Mouse (Mus musculus): Measurements from ENCODE around the gene Zfp276.

The Zfp276 gene

DNA sequence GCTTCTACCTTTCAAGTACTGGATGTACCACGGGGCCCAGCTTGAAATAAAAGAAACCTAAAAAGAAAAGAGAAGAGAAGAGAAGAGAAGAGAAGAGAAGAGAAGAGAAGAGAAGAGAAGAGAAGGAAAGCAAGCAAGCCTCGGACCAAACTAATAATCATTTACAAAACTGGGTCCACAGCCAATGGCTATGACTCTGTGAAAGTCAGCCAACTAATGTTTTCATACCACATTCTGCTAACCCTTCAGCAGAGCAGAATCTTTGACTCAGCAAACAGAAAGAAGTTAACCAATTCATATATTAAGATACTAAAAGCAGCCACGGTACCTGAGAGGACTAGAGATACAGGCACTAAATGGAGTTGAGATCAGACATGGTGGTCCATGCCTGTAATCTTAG lies 38.3 kb downstream of the Zfp276 start:
- DNase-seq: no peak

DNA sequence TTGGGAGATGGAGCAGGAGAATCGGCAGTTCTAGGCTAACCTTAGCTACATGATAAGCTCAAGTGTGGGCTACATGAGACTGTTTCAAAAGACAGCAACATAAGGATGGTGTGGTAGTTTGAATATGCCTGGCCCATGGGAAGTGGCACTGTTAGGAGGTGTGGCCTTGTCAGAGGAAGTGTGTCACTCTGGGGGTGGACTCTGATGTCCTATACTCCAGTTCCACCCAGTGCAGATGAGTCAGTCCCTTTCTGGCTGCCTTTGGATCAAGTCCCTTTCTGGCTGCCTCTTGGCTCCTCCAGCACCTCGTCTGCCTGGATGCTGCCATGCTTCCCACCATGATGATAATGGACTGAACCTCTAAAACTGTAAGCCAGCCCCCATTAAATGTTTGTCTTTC lies 38.8 kb downstream of the Zfp276 start:
- DNase-seq: no peak

GRCm38 (mm10) chr8:123298301-123298700 lies 44.3 kb downstream of the Zfp276 start:
- no peak for DNase-seq

DNA sequence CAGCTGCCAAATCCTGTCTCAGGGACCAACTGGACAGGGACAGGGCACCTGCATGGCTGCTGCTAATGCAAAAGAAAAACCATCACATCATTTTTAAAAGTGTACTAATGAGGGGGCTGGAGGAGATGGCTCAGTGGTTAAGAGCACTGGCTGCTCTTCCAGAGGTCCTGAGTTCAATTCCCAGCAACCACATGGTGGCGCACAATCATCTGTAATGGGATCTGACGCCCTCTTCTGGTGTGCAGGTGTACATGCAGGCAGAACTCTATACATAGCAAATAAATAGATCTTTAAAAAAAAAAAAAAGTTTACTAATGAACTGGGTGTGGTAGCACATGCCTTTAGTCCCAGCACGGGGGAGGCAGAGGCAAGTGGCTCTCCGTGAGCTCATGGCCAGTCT lies 54.7 kb downstream of the Zfp276 start:
- DNase-seq: no peak

- no peak for DNase-seq
Observed at GRCm38 (mm10) chr8:123317781-123318466, 63.9 kb downstream of the Zfp276 start.

DNA sequence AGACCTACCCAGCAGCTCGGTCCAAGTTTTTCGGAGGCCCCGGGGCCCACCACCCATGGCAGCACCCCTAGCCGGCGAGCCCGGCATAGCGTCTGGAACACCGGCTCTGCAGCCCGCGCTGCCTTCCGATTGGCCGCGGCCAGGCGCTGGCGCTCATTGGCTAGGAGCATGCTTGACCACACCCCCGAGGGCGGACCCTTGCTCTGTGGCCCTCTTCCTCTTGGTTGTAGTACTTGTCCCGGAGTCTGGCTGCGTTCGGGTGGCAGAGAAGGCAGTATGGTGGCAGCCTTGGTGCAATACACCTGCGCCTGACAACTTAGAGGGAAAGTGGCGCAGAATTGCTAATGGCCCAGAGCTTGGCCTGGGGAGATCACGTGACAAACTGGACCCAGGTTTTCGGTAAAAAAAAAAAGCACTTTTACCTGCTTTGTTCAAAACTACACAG lies 64.5 kb downstream of the Zfp276 start, which contains the start of gene Fanca:
Gene Fanca, minus strand, starts transcription at position 110 of the 445 bp plus-strand sequence.
- DNase-seq: peak; percentile 98
